ENCODE assay signal across 8 mouse cellular contexts in genomic region chr10:121033128-121033791, GRCm38 (mm10). TPM values are rescaled to one million over a fixed set of nuclear protein-coding genes. Genes with fewer than 3 reads are reported as not detected.
A peak's percentile ranks its signal among the peaks of the same experiment; 100 is the strongest.
DNase-seq lines count a peak whose midpoint lies in the region; ATAC-seq and TF ChIP-seq lines count a peak whose summit lies in the region.

No protein-coding gene starts in this region.

- peaks cover 0 to 3% of the 10 kb centered on the region in 2 experiments; a peak in 2 of 4 replicates for H3K4me1 ChIP-seq in MEL (ENCODE audit: control insufficient read depth in 1 of 2, insufficient read depth in 2 of 2, low read length in 2 of 2)
- H3K4me1 ChIP-seq in forebrain, postnatal 0 days (ENCODE audit: insufficient read depth) = no peaks in the 10 kb centered on the region; the same call in 1 of the 2 replicates

- H3K79me2 ChIP-seq in MEL (ENCODE audit: control insufficient read depth, insufficient read depth, low read length, poor library complexity) = no peaks in the 10 kb centered on the region

- no peak for TF ChIP-seq POLR2A in MEL (IDR thresholded peaks at IDR 0.05; ENCODE audit: control insufficient read depth in 1 of 2, insufficient read depth in 1 of 2, low read depth in 1 of 2, low read length in 2 of 2, poor library complexity in 1 of 2)

- no peaks in the 10 kb centered on the region for H3K9me3 ChIP-seq in MEL (replicated peaks; ENCODE audit: insufficient read depth, low read length)
- no peaks in the 10 kb centered on the region for H3K9me3 ChIP-seq in forebrain, postnatal 0 days (ENCODE audit: low read length)

- TF ChIP-seq CTCF in MEL (IDR thresholded peaks at IDR 0.05 in 2 of 3, conservative IDR thresholded peaks at IDR 0.05 in 1 of 3; ENCODE audit: control insufficient read depth in 1 of 3, insufficient read depth in 1 of 3, low read depth in 2 of 3, low read length in 3 of 3, poor library complexity in 1 of 3, severe bottlenecking in 1 of 3) = peak; percentile 32 to 74 (median 55)
- TF ChIP-seq CTCF in forebrain, postnatal 0 days (IDR thresholded peaks at IDR 0.05; ENCODE audit: low read depth) = peak; percentile 57

- H3K27me3 ChIP-seq in MEL (ENCODE audit: control insufficient read depth in 1 of 2, insufficient read depth in 2 of 2, low read length in 2 of 2) = peaks cover 0 to 2% of the 10 kb centered on the region in 2 experiments; a peak in 3 of 4 replicates
- H3K27me3 ChIP-seq in forebrain, postnatal 0 days (ENCODE audit: insufficient read depth, low read length) = peaks cover 14% of the 10 kb centered on the region

- peak; percentile 54 for TF ChIP-seq RAD21 in MEL (IDR thresholded peaks at IDR 0.05; ENCODE audit: low read depth, low read length)

- peak overlapping the region; percentile 59 to 83 for H3K4me3 ChIP-seq in MEL (ENCODE audit: control insufficient read depth in 1 of 2, insufficient read depth in 1 of 2, low read depth in 2 of 2, low read length in 2 of 2)
- peak overlapping the region; percentile 45 for H3K4me3 ChIP-seq in forebrain, postnatal 0 days (ENCODE audit: low read depth, low read length)

- ATAC-seq in forebrain, postnatal 0 days = peak; percentile 75
- ATAC-seq in hematopoietic stem cell, adult 5-6 weeks (replicated peaks in 1 of 2; ENCODE audit: insufficient read depth in 1 of 2, low FRiP score in 2 of 2, low TSS enrichment in 1 of 2, low read depth in 1 of 2, poor library complexity in 2 of 2, severe bottlenecking in 2 of 2) = peak; percentile 86 to 92

- peaks cover 0 to 2% of the 10 kb centered on the region in 2 experiments; a peak in 2 of 4 replicates for H3K36me3 ChIP-seq in MEL (ENCODE audit: control insufficient read depth in 1 of 2, insufficient read depth in 2 of 2, low read length in 2 of 2)
- H3K36me3 ChIP-seq in forebrain, postnatal 0 days (ENCODE audit: insufficient read depth) = no peaks in the 10 kb centered on the region

- H3K9ac ChIP-seq in MEL (ENCODE audit: control insufficient read depth, low read depth, low read length, poor library complexity, severe bottlenecking) = peak overlapping the region; percentile 43; the same call in 1 of the 2 replicates
- H3K9ac ChIP-seq in forebrain, postnatal 0 days = 0 out of 2 replicates have a peak overlapping the region, but pooled peaks have one; percentile 37

- TF ChIP-seq EP300 in MEL (IDR thresholded peaks at IDR 0.05; ENCODE audit: low read depth in 1 of 2, low read length in 2 of 2) = no peak

- H3K27ac ChIP-seq in MEL (ENCODE audit: control insufficient read depth, low read depth, low read length) = no peak overlapping the region
- H3K27ac ChIP-seq in forebrain, postnatal 0 days (ENCODE audit: low read depth, low read length) = no peak overlapping the region

- peak overlapping the region; percentile 95 for H3K4me2 ChIP-seq in forebrain, postnatal 0 days (ENCODE audit: low read depth)

- peak; percentile 87 for DNase-seq in MEL (ENCODE audit: low read depth, low spot score)
- DNase-seq in cerebellum, adult 11 months = peak; percentile 46
- peak; percentile 70 for DNase-seq in forebrain, postnatal 0 days
- peak; percentile 20 for DNase-seq in layer of hippocampus, adult 9-11 months
- DNase-seq in lung, postnatal 25 days (ENCODE audit: low spot score) = peak; percentile 84
- peak; percentile 50 for DNase-seq in retina, adult 2 months (ENCODE audit: low read depth, low spot score)
- peak; percentile 45 to 57 for DNase-seq in thymus, postnatal 36 days

- under 1% methylated on average over 25 of the region's 25 CpGs for WGBS in forebrain, postnatal 0 days

TF ChIP-seq in MEL, 35 proteins besides CTCF, POLR2A, EP300 and RAD21:
- TF ChIP-seq ZNF384 (IDR thresholded peaks at IDR 0.05; ENCODE audit: low read depth, low read length) (peak; percentile 59; the same call in 1 of the 2 replicates), SMC3 (IDR thresholded peaks at IDR 0.05; ENCODE audit: low read depth, low read length) (peak; percentile 54), SIN3A (IDR thresholded peaks at IDR 0.05; ENCODE audit: low read length) (peak; percentile 58; the same call in 1 of the 2 replicates), ZC3H11A (IDR thresholded peaks at IDR 0.05; ENCODE audit: low read depth, low read length) (peak; percentile 43; the same call in 1 of the 2 replicates), TBP (IDR thresholded peaks at IDR 0.05; ENCODE audit: low read depth, low read length) (no peak)

RNA-seq across cellular contexts. Expression of gene Wif1, which starts 0.5 kb away (rescaled TPM):
- total RNA-seq in MEL (2012; rRNA removed) = not detected in 2 replicates
- not detected for polyA plus RNA-seq in MEL (2012; ENCODE audit: insufficient read depth in 1 of 2, insufficient read length in 2 of 2, low read depth in 1 of 2, low replicate concordance in 2 of 2, missing spikeins in 1 of 2)
- total RNA-seq in forebrain, postnatal 0 days (2014; rRNA removed) = 2.2 and 6.0 TPM in 2 replicates
- polyA plus RNA-seq in forebrain, postnatal 0 days (2015; fragmentation: Nextera tagmentation; extraction: Ambion mirVana) = 3.6 and 6.1 TPM in 2 replicates
- not detected in 2 replicates for total RNA-seq in hematopoietic stem cell, adult 5-6 weeks (2017)

RNA-seq across cellular contexts. Expression of gene Lemd3, which starts 54.1 kb away (rescaled TPM):
- 10.8 and 11.3 TPM in 2 replicates for total RNA-seq in MEL (2012; rRNA removed)
- polyA plus RNA-seq in MEL (2012; ENCODE audit: insufficient read depth in 1 of 2, insufficient read length in 2 of 2, low read depth in 1 of 2, low replicate concordance in 2 of 2, missing spikeins in 1 of 2) = 10 to 100 TPM in 1 of 2 experiments, not detected in 1; 11.5 TPM
- total RNA-seq in forebrain, postnatal 0 days (2014; rRNA removed) = 33.9 and 40.3 TPM in 2 replicates
- 2.4 and 2.6 TPM in 2 replicates for polyA plus RNA-seq in forebrain, postnatal 0 days (2015; fragmentation: Nextera tagmentation; extraction: Ambion mirVana)
- total RNA-seq in hematopoietic stem cell, adult 5-6 weeks (2017) = 20.8 and 25.2 TPM in 2 replicates

Comparison
In these comparisons a context has a peak if more than half of its experiments do, and no peak if none do; other contexts are left out.
1. DNase-seq: peak in every context shown above with its lines; median percentile 87 in MEL; 84 in lung, postnatal 25 days; 70 in forebrain, postnatal 0 days; 51 in thymus, postnatal 36 days; 50 in retina, adult 2 months; 46 in cerebellum, adult 11 months; 20 in layer of hippocampus, adult 9-11 months.